Mouse (Mus musculus) neural tube, embryonic 13.5 days (tissue): ENCODE measurements around the gene Cxcl13. TPM values are rescaled to one million over a fixed set of nuclear protein-coding genes. Genes with fewer than 3 reads are reported as not detected.

ENCODE experiments used
- ATAC-seq: fragments of 200-750 bp; cut with Nextera tagmentation; 2 replicates; pipeline ENCODE4 v1.8.0; 2017; ENCODE audit warnings: low read depth, mild to moderate bottlenecking, moderate TSS enrichment, moderate library complexity
- H3K27ac ChIP-seq: fragments of 300-500 bp; sonication (generic); replicated peaks from 2 replicates; pipeline ENCODE4 v1.5.1; 2015; ENCODE audit warnings: moderate library complexity, mild to moderate bottlenecking, inconsistent platforms
- H3K27me3 ChIP-seq: fragments of 300-500 bp; sonication (generic); 2 replicates; pipeline ENCODE4 v1.6.1; 2015; ENCODE audit warnings: mild to moderate bottlenecking, inconsistent platforms
- H3K36me3 ChIP-seq: fragments of 300-500 bp; sonication (generic); 2 replicates; pipeline ENCODE4 v1.6.1; 2015; ENCODE audit warnings: mild to moderate bottlenecking, inconsistent platforms
- H3K4me1 ChIP-seq: fragments of 300-500 bp; sonication (generic); replicated peaks from 2 replicates; pipeline ENCODE4 v1.6.1; 2015; ENCODE audit warnings: inconsistent platforms
- H3K4me2 ChIP-seq: fragments of 300-500 bp; sonication (generic); 2 replicates; pipeline ENCODE4 v1.6.1; 2015; ENCODE audit warnings: inconsistent platforms, mild to moderate bottlenecking, moderate library complexity
- H3K4me3 ChIP-seq: fragments of 300-500 bp; sonication (generic); 2 replicates; pipeline ENCODE4 v1.5.1; 2015; ENCODE audit warnings: mild to moderate bottlenecking, inconsistent platforms
- H3K9ac ChIP-seq: fragments of 300-500 bp; sonication (generic); 2 replicates; pipeline ENCODE4 v1.6.1; 2015; ENCODE audit warnings: moderate library complexity, mild to moderate bottlenecking, inconsistent platforms
- H3K9me3 ChIP-seq: fragments of 300-500 bp; sonication (generic); 2 replicates; pipeline ENCODE4 v1.6.1; 2016; ENCODE audit warnings: inconsistent platforms
- WGBS: fragments of 180-500 bp; shearing (Covaris S2); methylation state at CpG from one replicate; pipeline ENCODE4 v1.1.7; 2015; 5-methylcytosine and 5-hydroxymethylcytosine counted together
- polyA plus RNA-seq: library from polyadenylated mRNA; unstranded; fragments of >200 nt; fragmentation: Nextera tagmentation; extraction: Ambion mirVana; gene quantifications from 2 replicates; pipeline ENCODE4 v1.2.1, GENCODE M21; 2015

The Cxcl13 gene
- polyA plus RNA-seq, result 0.33 and 0.87 TPM in 2 replicates

DNA sequence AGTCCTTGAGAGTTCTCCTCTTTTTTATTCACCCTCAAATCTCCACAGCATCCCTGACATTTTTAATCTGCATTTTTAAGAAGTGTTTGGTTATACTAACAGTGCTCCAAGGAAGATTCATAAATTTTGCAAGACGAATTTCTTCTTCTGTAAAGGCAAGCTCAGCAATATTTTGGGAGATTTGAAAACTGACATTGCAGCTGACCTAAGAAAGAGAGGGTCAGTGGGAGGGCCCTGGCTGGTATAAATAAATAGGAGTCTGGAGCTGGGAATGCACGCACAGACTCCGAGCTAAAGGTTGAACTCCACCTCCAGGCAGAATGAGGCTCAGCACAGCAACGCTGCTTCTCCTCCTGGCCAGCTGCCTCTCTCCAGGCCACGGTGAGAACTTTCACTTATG lies at the start of gene Cxcl13:
TSS of gene Cxcl13 (plus strand) at position 301 of the 400 bp plus-strand sequence.
- Histone ChIP-seq H3K36me3 (no peaks in the 10 kb centered on the region), H3K4me1 (no peaks in the 10 kb centered on the region), H3K4me3 (no peak within 1 kb of the TSS), H3K27me3 (no peaks in the 10 kb centered on the region), H3K27ac (no peak within 1 kb of the TSS), H3K9ac (no peak within 1 kb of the TSS), H3K4me2 (no peak within 1 kb of the TSS), H3K9me3 (no peaks in the 10 kb centered on the region)
- no peak for ATAC-seq
- 69% methylated on average over 5 of the region's 5 CpGs for WGBS

DNA sequence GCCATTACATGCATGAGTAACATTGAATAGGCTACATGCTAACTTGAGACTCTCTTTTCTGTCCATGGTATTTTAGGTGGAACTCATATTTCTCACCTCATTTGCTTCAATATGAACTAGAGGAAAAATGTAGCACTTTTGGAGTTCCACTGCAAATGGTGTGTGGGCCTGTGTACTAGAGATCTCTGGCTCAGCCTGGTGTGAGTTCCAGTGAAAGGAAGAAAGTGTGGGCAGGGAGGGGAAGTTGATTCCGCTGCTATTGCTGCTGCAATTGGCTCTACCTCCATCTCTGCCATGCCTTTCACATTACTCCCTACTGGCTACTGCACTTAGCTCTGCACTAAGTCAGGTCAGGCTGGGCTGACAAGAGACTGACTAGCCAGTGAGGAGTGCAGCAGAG lies 45.7 kb upstream of the Cxcl13 start:
- 83% methylated on average over 1 of the region's 1 CpGs for WGBS
- Histone ChIP-seq H3K4me3 (no peak overlapping the region), H3K27ac (no peak overlapping the region), H3K9me3 (no peaks in the 10 kb centered on the region), H3K4me1 (no peaks in the 10 kb centered on the region), H3K9ac (no peak overlapping the region), H3K27me3 (no peaks in the 10 kb centered on the region), H3K4me2 (no peak overlapping the region), H3K36me3 (no peaks in the 10 kb centered on the region)
- no peak for ATAC-seq

DNA sequence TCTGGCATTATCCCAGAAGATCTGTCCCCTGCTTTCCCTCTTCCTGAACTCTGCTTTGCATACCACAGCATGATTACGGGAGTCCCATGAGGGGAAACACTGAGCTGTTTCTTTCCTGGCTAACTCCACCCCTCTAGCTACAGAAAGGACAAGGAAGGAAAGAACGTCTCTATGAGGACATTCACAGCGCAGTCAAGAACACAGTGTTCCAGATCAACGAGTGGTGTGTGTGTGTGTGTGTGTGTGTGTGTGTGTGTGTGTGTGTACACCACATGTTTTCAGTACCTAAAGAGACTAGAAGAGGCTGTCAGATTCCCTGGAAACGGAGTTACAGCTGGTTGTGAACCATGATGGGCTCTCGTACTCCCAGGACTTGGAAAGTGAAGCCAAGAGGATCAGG lies 38.3 kb upstream of the Cxcl13 start:
- Histone ChIP-seq H3K27me3 (no peaks in the 10 kb centered on the region), H3K4me1 (no peaks in the 10 kb centered on the region), H3K36me3 (no peaks in the 10 kb centered on the region), H3K4me2 (no peak overlapping the region), H3K9me3 (no peaks in the 10 kb centered on the region), H3K27ac (no peak overlapping the region), H3K9ac (no peak overlapping the region), H3K4me3 (no peak overlapping the region)
- 83% methylated on average over 6 of the region's 6 CpGs for WGBS
- no peak for ATAC-seq

DNA sequence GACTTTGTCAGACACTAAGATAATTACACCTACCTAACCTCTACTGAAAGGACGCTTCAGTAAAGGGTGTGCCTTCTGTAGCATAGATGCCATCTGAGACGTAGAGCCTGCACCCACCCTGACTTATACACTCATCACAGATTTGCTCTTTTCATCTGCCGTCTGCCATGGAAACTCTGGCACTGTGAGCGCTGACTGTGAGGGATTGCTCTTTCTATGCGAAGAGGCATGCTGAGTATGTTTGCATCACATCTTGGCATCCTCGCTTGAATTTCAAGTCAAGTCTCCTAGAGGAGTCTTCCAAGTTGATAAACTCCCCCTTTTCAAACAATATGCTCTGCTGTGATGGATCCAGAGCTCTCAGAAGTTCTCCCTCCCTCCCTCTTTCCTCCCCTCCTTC lies 32.7 kb upstream of the Cxcl13 start:
- Histone ChIP-seq H3K27me3 (no peaks in the 10 kb centered on the region), H3K9me3 (no peaks in the 10 kb centered on the region), H3K27ac (no peak overlapping the region), H3K4me2 (no peak overlapping the region), H3K9ac (no peak overlapping the region), H3K4me3 (no peak overlapping the region), H3K4me1 (no peaks in the 10 kb centered on the region), H3K36me3 (no peaks in the 10 kb centered on the region)
- WGBS, result 80% methylated on average over 6 of the region's 6 CpGs
- no peak for ATAC-seq

DNA sequence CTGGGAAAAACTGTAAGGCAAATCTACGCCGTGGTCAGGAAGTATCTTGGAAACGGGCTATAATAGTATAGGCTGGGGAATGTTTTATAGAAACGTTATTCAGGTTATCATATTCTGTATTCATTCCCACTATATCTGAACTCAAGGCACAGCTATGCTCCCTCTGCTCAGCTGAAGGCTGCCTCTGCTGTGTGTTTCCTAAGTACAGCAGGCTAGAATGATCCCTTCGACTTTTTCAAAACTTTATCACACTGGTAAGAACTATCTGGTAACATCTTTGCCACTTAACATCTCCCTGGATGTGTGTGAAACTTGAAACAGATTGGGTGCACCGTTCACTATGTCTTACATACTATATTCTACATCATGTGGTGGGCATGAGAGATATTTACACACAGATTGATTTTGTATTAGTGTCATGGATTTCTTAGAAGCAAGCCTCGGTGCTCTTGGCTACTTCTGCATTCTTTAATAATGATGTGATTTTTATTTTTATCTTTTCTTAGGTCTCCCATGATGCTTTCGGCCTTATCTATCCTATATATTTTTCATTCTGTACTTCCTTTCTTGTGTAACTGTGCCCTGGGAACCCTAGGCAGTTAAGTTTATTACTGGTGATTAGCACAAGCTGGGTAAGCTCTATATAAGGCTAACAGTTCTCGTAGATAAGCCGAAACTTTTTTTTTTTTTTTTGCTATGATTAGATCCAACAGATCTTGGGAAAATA lies 31.4 kb upstream of the Cxcl13 start:
- ATAC-seq, result no peak
- Histone ChIP-seq H3K9me3 (no peaks in the 10 kb centered on the region), H3K9ac (no peak overlapping the region), H3K36me3 (no peaks in the 10 kb centered on the region), H3K27me3 (no peaks in the 10 kb centered on the region), H3K27ac (no peak overlapping the region), H3K4me1 (no peaks in the 10 kb centered on the region), H3K4me2 (no peak overlapping the region), H3K4me3 (no peak overlapping the region)
- 89% methylated on average over 10 of the region's 10 CpGs for WGBS

DNA sequence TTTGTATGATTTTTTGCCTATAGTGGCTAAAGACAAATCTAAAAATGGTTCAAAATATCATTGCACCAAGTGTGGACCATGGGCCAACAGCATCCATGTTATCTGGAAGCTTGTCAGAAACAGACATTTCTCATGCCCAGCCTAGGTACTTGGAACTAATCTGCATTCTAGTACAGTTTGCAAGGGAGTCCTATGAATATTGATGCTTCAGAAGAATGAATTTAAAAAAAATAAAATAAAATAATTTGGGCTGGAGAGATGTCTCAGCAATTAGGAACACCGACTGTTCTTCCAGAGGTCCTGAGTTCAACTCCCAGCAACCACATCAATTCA lies 30.9 kb upstream of the Cxcl13 start:
- H3K4me2 ChIP-seq, result no peak overlapping the region
- 97% methylated on average over 1 of the region's 1 CpGs for WGBS
- H3K9ac ChIP-seq, result no peak overlapping the region
- H3K4me3 ChIP-seq, result no peak overlapping the region
- no peak for ATAC-seq
- H3K9me3 ChIP-seq, result no peaks in the 10 kb centered on the region
- H3K4me1 ChIP-seq, result no peaks in the 10 kb centered on the region
- no peaks in the 10 kb centered on the region for H3K36me3 ChIP-seq
- no peak overlapping the region for H3K27ac ChIP-seq
- no peaks in the 10 kb centered on the region for H3K27me3 ChIP-seq

DNA sequence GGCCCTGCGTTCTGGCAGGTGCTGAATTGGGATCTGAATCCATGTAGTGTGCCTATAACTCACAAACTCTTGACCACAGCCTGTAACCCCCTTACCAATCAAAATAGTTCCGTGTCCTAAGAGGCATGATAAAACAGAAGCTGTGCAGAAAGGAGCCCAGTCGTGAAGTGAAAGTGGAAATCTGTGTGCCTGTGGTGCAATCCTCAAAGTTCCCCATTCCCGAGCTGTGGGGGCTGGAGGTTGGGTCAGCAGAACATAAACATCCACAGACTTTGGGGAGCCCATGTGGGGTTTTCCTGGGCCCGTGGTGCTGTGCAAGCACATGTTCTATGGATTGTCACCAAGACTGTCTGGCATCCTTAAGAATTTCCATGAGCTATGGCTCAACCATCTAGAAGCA lies 21.7 kb upstream of the Cxcl13 start:
- H3K27ac ChIP-seq, result no peak overlapping the region
- H3K9me3 ChIP-seq, result no peaks in the 10 kb centered on the region
- H3K27me3 ChIP-seq, result no peaks in the 10 kb centered on the region
- H3K4me3 ChIP-seq, result no peak overlapping the region
- no peak overlapping the region for H3K9ac ChIP-seq
- no peak overlapping the region for H3K4me2 ChIP-seq
- H3K36me3 ChIP-seq, result no peaks in the 10 kb centered on the region
- no peaks in the 10 kb centered on the region for H3K4me1 ChIP-seq
- no peak for ATAC-seq
- WGBS, result 82% methylated on average over 5 of the region's 5 CpGs

DNA sequence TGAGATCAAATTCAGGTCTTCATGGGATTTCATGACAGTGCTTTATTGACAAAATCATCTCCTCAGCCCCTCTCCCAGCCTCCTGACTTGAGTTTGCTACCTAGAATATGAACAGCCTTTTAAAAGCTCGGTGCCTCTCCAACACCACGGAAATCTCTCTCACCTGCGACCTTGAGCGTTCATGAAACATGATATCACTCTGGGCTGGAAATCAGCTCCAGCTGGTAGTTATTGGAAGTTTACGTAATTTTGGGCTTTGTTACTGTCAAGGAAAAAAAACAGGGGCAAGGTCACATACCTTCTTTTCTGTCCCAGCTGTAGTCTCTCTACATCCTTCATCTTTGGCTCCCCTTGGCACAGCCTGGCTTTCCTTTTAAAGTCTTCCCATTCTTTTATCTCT lies 20.7 kb upstream of the Cxcl13 start:
- Histone ChIP-seq H3K4me2 (no peak overlapping the region), H3K36me3 (no peaks in the 10 kb centered on the region), H3K9ac (no peak overlapping the region), H3K27ac (no peak overlapping the region), H3K4me1 (no peaks in the 10 kb centered on the region), H3K9me3 (no peaks in the 10 kb centered on the region), H3K4me3 (no peak overlapping the region), H3K27me3 (no peaks in the 10 kb centered on the region)
- 80% methylated on average over 5 of the region's 5 CpGs for WGBS
- ATAC-seq, result no peak

DNA sequence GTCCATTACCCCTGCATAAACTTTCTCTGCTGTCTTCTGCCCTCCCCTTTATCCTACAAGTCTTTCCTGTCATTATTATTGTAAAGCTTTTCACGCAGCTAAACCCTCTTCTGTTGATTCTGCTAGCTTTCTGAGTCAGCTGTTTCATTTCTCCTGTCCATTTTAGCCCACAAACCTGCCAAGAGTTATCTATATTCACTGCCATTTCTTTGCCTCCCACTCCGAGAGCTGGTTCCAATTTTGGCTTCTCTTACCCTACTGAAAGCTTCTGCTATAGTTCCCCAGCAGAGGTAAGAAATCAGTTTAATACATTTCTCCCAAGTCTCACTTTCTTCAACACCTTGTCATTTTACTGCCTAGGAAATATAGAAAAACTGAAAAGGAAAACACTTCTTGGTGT lies 19.6 kb upstream of the Cxcl13 start:
- WGBS, result 72% methylated on average over 2 of the region's 2 CpGs
- Histone ChIP-seq H3K4me2 (no peak overlapping the region), H3K9ac (no peak overlapping the region), H3K4me3 (no peak overlapping the region), H3K27me3 (no peaks in the 10 kb centered on the region), H3K27ac (no peak overlapping the region), H3K4me1 (no peaks in the 10 kb centered on the region), H3K9me3 (no peaks in the 10 kb centered on the region), H3K36me3 (no peaks in the 10 kb centered on the region)
- ATAC-seq, result no peak

DNA sequence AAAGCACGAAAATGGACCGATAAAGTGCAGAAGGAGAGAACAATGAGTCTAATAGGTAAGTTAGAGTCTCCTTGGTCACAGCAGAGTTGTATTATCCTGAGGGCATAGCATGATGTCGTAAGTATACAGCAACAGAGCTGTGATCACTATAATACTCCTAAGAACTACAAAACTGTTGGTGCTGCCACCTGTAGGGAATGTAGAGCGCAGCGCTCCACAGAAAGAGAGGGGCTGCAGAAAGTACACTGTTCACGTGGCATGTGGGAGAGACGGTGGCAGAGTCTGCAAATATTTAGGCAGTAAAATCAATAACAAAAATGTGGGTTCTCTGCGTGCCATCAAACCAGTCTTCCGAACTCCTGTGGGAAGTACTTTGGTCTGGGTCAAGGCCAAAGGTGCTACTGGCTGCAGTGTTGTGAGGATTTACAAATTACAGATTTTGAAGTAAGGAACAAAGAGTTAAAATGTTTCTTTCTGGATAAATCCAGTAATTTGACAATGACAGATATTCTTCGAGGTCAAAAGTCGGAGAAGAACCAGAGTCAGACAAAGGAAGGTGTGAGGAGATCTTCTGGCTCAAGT lies 18.6 kb upstream of the Cxcl13 start:
- WGBS, result 87% methylated on average over 11 of the region's 11 CpGs
- ATAC-seq, result no peak
- no peaks in the 10 kb centered on the region for H3K4me1 ChIP-seq

DNA sequence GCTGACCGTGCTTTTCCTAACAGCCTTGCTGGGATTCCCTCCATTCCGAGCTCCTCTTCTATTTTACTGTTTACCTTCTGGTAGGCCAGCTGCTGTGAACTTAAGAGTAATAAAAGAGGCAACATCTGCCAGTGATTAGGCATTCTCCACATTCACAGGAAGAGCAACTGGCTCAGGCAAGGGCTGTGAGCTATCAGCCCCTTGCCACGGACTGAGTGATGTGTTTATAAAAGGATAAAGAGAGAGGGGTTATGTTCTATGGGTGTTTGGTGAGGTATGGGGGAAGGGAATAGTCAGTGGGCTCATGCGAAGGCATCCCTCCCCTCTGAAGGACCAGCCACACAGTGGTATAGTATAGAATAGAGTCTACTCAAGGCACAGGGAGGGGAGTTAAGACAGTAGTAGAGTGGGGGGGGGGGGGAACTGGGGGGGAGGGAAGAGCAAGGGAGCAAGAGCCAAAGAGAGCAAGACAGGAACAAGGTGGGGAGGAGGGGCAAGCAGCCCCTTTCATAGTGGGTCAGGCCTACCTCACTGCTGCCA lies 16.0 kb upstream of the Cxcl13 start:
- no peak for ATAC-seq
- Histone ChIP-seq H3K4me3 (no peak overlapping the region), H3K9me3 (no peaks in the 10 kb centered on the region), H3K27ac (no peak overlapping the region), H3K4me1 (no peaks in the 10 kb centered on the region), H3K27me3 (no peaks in the 10 kb centered on the region), H3K9ac (no peak overlapping the region), H3K36me3 (no peaks in the 10 kb centered on the region), H3K4me2 (no peak overlapping the region)
- WGBS, result 59% methylated on average over 4 of the region's 4 CpGs

More for the DNA sequence above, 18.6 kb upstream of the Cxcl13 start:
- Histone ChIP-seq H3K4me2 (no peak overlapping the region), H3K27me3 (no peaks in the 10 kb centered on the region), H3K36me3 (no peaks in the 10 kb centered on the region), H3K4me3 (no peak overlapping the region), H3K9me3 (no peaks in the 10 kb centered on the region), H3K9ac (no peak overlapping the region), H3K27ac (no peak overlapping the region)

DNA sequence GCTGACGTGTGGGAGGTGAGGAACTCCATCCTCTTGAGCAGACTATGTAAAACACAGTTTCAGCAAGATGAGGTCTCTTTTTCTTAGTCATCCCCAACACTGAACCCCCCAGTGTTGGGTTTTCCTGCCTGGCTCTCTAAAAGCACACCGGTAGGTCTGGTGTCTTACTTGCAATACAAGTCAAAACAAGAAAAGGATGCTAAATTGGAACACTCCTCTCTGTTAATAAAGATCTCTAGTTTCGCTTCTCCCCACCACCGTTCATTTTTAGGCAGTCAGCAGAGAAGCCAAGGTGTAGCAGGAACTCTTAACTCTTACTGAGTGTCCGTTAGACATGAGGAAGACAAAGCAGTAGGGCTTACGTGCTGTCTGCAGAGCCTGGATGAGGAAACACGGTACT lies 15.2 kb upstream of the Cxcl13 start:
- Histone ChIP-seq H3K4me2 (no peak overlapping the region), H3K27me3 (no peaks in the 10 kb centered on the region), H3K9ac (no peak overlapping the region), H3K27ac (no peak overlapping the region), H3K4me1 (no peaks in the 10 kb centered on the region), H3K9me3 (no peaks in the 10 kb centered on the region), H3K4me3 (no peak overlapping the region), H3K36me3 (no peaks in the 10 kb centered on the region)
- whole genome bisulfite sequencing, result 83% methylated on average over 7 of the region's 7 CpGs
- ATAC-seq, result no peak

DNA sequence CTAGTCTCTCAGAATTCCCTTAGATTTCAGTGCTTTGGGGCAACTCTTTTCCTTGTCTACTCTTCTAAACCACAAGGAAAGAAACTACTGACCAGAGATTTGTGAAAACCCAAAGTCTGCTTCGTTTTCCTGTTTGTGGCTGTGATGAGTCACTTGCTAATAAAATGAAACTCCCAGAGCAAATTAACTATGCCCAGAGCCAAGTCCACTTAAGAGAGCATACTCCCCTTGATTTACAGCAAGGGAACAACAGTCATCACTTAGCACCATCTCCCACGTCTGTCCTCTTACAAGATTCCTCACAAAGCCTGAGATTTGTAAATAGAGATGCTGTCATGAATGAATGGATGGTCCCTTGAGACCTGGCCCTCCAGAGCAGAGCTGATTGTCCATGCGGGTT lies 11.6 kb upstream of the Cxcl13 start:
- Histone ChIP-seq H3K9ac (no peak overlapping the region), H3K36me3 (no peaks in the 10 kb centered on the region), H3K27me3 (no peaks in the 10 kb centered on the region), H3K27ac (no peak overlapping the region), H3K4me2 (no peak overlapping the region), H3K4me3 (no peak overlapping the region), H3K9me3 (no peaks in the 10 kb centered on the region), H3K4me1 (no peaks in the 10 kb centered on the region)
- WGBS, result 43% methylated on average over 3 of the region's 3 CpGs
- no peak for ATAC-seq
